Comparison of ENCODE assay signal across 13 mouse cellular contexts in genomic region chr12:69532091-69532490, GRCm38 (mm10).
"Had no signal": no experiment of that assay in that cellular context is flagged by ENCODE, and none has a peak within 500 bp of the region (broad histone marks: within the 10 kb centered on the region; RNA-seq: fewer than 3 reads in every experiment).

No protein-coding gene starts in this region.

- H3K27ac ChIP-seq: kidney, postnatal 0 days; layer of hippocampus, adult 2 months; limb, embryonic 10.5 days; limb, embryonic 13.5 days; liver, embryonic 14.5 days had no signal

- DNase-seq: kidney, adult 2 months; kidney, postnatal 25 days; layer of hippocampus, adult 9-11 months; liver; liver, postnatal 0 days; midbrain, embryonic 14.5 days; thymus, adult 18-20 months; thymus, postnatal 36 days had no signal

- H3K9me3 ChIP-seq: limb, embryonic 10.5 days; limb, embryonic 13.5 days had no signal

- H3K4me3 ChIP-seq: layer of hippocampus, adult 2 months; limb, embryonic 10.5 days; limb, embryonic 13.5 days had no signal

- H3K36me3 ChIP-seq: limb, embryonic 10.5 days; limb, embryonic 13.5 days had no signal

- H3K27me3 ChIP-seq: limb, embryonic 13.5 days had no signal
